In the genomic region with DNA sequence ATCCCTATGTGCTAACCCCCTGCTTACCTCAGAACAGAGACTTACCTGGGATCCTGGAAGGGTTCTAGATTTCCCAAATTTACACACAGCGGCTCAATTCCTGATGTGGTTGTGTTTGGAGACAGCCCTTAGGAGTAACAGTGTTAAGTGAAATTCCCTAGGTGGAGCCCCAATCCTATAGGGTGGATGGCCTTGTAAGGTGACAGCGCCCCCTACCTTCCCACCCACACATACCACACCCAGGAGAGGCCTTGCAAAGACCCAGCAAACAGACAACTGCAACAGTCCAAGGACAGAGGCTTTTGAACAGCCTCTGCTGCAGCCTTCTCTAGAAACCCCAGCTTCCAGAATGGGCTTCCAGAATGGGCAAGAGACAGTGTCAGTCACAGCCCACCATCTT, we compare ENCODE assay signal across 19 mouse cellular contexts.
DNase-seq lines count a peak whose midpoint lies in the region; ATAC-seq and TF ChIP-seq lines count a peak whose summit lies in the region.
"Had no signal": no experiment of that assay in that cellular context is flagged by ENCODE, and none has a peak within 500 bp of the region (broad histone marks: within the 10 kb centered on the region; RNA-seq: fewer than 3 reads in every experiment).

No protein-coding gene starts in this region.

- H3K4me2 ChIP-seq in forebrain, postnatal 0 days (ENCODE audit: low read depth) = no peak overlapping the region
- no peak overlapping the region for H3K4me2 ChIP-seq in forebrain, embryonic 11.5 days (ENCODE audit: low read depth, low read length, severe bottlenecking)
- no peak overlapping the region for H3K4me2 ChIP-seq in liver, embryonic 14.5 days (ENCODE audit: low read depth)
- H3K4me2 ChIP-seq in liver, embryonic 12.5 days = no peak overlapping the region
- H3K4me2 ChIP-seq: embryonic facial prominence, embryonic 12.5 days had no signal

- no peak for TF ChIP-seq EP300 in liver, embryonic 14.5 days (IDR thresholded peaks at IDR 0.05; ENCODE audit: low read depth)

- DNase-seq in forebrain, postnatal 0 days = no peak
- no peak for DNase-seq in forebrain, embryonic 11.5 days (ENCODE audit: low spot score)
- no peak for DNase-seq in liver, embryonic 14.5 days (ENCODE audit: low read depth in 3 of 3, low spot score in 3 of 3)
- peak; percentile 25 for DNase-seq in 416B (ENCODE audit: low read depth)
- DNase-seq in brain, adult 2 months (ENCODE audit: low read depth, low spot score) = peak; percentile 22
- DNase-seq in ovary, postnatal 36 days (ENCODE audit: low spot score) = no peak
- DNase-seq in adrenal gland, postnatal 14 days = no peak
- DNase-seq: B cell, adult 2 months; cerebellum, postnatal 14 days; kidney, postnatal 25 days; layer of hippocampus, postnatal 36 days; left cerebral cortex, postnatal 4 days; right cerebral cortex, postnatal 4 days; thymus, postnatal 25 days had no signal

- H3K36me3 ChIP-seq in forebrain, postnatal 0 days (ENCODE audit: insufficient read depth) = no peaks in the 10 kb centered on the region
- H3K36me3 ChIP-seq in forebrain, embryonic 11.5 days (ENCODE audit: control insufficient read depth, insufficient read depth, low read length) = no peaks in the 10 kb centered on the region
- no peaks in the 10 kb centered on the region for H3K36me3 ChIP-seq in liver, embryonic 14.5 days (replicated peaks; ENCODE audit: control insufficient read depth, insufficient read depth, low read depth)
- no peaks in the 10 kb centered on the region for H3K36me3 ChIP-seq in liver, embryonic 12.5 days
- H3K36me3 ChIP-seq: embryonic facial prominence, embryonic 12.5 days; forebrain, embryonic 10.5 days had no signal

- no peaks in the 10 kb centered on the region for H3K9me3 ChIP-seq in forebrain, postnatal 0 days (ENCODE audit: low read length)
- H3K9me3 ChIP-seq in forebrain, embryonic 11.5 days (ENCODE audit: control insufficient read depth, low read length) = no peaks in the 10 kb centered on the region
- H3K9me3 ChIP-seq in liver, embryonic 14.5 days (ENCODE audit: control insufficient read depth, low read length) = no peaks in the 10 kb centered on the region
- H3K9me3 ChIP-seq in liver, embryonic 12.5 days (replicated peaks) = no peaks in the 10 kb centered on the region
- H3K9me3 ChIP-seq: embryonic facial prominence, embryonic 12.5 days; forebrain, embryonic 10.5 days had no signal

- TF ChIP-seq CTCF in forebrain, postnatal 0 days (IDR thresholded peaks at IDR 0.05; ENCODE audit: low read depth) = peak; percentile 27; the same call in 1 of the 2 replicates
- peak; percentile 40 for TF ChIP-seq CTCF in liver, embryonic 14.5 days (IDR thresholded peaks at IDR 0.05; ENCODE audit: low read depth)

- WGBS in forebrain, postnatal 0 days = 68% methylated on average over 2 of the region's 2 CpGs
- WGBS in forebrain, embryonic 11.5 days = 60% methylated on average over 2 of the region's 2 CpGs
- WGBS in liver, embryonic 14.5 days (ENCODE audit: insufficient replicate concordance) = 50% methylated on average over 2 of the region's 2 CpGs
- WGBS in liver, embryonic 12.5 days (ENCODE audit: insufficient replicate concordance) = 40% methylated on average over 2 of the region's 2 CpGs

- no peak overlapping the region for H3K4me3 ChIP-seq in forebrain, postnatal 0 days (ENCODE audit: low read depth, low read length)
- H3K4me3 ChIP-seq in forebrain, embryonic 11.5 days (ENCODE audit: low read depth, low read length) = no peak overlapping the region
- H3K4me3 ChIP-seq in liver, embryonic 14.5 days (ENCODE audit: insufficient read depth in 1 of 2, low read depth in 2 of 2, low read length in 2 of 2) = no peak overlapping the region
- no peak overlapping the region for H3K4me3 ChIP-seq in liver, embryonic 12.5 days
- H3K4me3 ChIP-seq: embryonic facial prominence, embryonic 12.5 days; forebrain, embryonic 10.5 days had no signal

- H3K27me3 ChIP-seq in forebrain, postnatal 0 days (ENCODE audit: insufficient read depth, low read length) = no peaks in the 10 kb centered on the region; the same call in 1 of the 2 replicates
- no peaks in the 10 kb centered on the region for H3K27me3 ChIP-seq in forebrain, embryonic 11.5 days (ENCODE audit: control insufficient read depth, insufficient read depth, low read length)
- H3K27me3 ChIP-seq in liver, embryonic 14.5 days (ENCODE audit: control insufficient read depth, insufficient read depth, low read length) = no peaks in the 10 kb centered on the region
- no peaks in the 10 kb centered on the region for H3K27me3 ChIP-seq in liver, embryonic 12.5 days (replicated peaks)
- H3K27me3 ChIP-seq: embryonic facial prominence, embryonic 12.5 days had no signal

- no peak overlapping the region for H3K9ac ChIP-seq in forebrain, postnatal 0 days
- H3K9ac ChIP-seq in forebrain, embryonic 11.5 days (ENCODE audit: low read length) = no peak overlapping the region
- no peak overlapping the region for H3K9ac ChIP-seq in liver, embryonic 14.5 days (replicated peaks)
- no peak overlapping the region for H3K9ac ChIP-seq in liver, embryonic 12.5 days
- H3K9ac ChIP-seq: embryonic facial prominence, embryonic 12.5 days had no signal

- ATAC-seq in forebrain, postnatal 0 days = no peak
- ATAC-seq in forebrain, embryonic 11.5 days (replicated peaks; ENCODE audit: low FRiP score) = no peak
- no peak for ATAC-seq in liver, embryonic 14.5 days (ENCODE audit: insufficient read depth)
- no peak for ATAC-seq in liver, embryonic 12.5 days
- ATAC-seq: inflammation-experienced regulatory T-cells, adult 6 months; Patski had no signal

- no peak overlapping the region for H3K27ac ChIP-seq in forebrain, postnatal 0 days (ENCODE audit: low read depth, low read length)
- no peak overlapping the region for H3K27ac ChIP-seq in forebrain, embryonic 11.5 days (ENCODE audit: low read depth, low read length)
- no peak overlapping the region for H3K27ac ChIP-seq in liver, embryonic 14.5 days
- H3K27ac ChIP-seq in liver, embryonic 12.5 days = no peak overlapping the region
- H3K27ac ChIP-seq: embryonic facial prominence, embryonic 12.5 days; forebrain, embryonic 10.5 days had no signal

- H3K4me1 ChIP-seq in forebrain, postnatal 0 days (ENCODE audit: insufficient read depth) = no peaks in the 10 kb centered on the region
- no peaks in the 10 kb centered on the region for H3K4me1 ChIP-seq in forebrain, embryonic 11.5 days (replicated peaks; ENCODE audit: control insufficient read depth, insufficient read depth, low read length)
- no peaks in the 10 kb centered on the region for H3K4me1 ChIP-seq in liver, embryonic 14.5 days (replicated peaks; ENCODE audit: control insufficient read depth in 2 of 2, insufficient read depth in 2 of 2, low read length in 1 of 2)
- H3K4me1 ChIP-seq in liver, embryonic 12.5 days = no peaks in the 10 kb centered on the region

Comparison
In these comparisons a context has a peak if more than half of its experiments do, and no peak if none do; other contexts are left out.
1. DNase-seq: peak in 416B (single experiment) and brain, adult 2 months (single experiment); none in forebrain, postnatal 0 days (single experiment), forebrain, embryonic 11.5 days (single experiment), liver, embryonic 14.5 days (0 of 3), ovary, postnatal 36 days (single experiment) and adrenal gland, postnatal 14 days (single experiment).